Mouse (Mus musculus): ENCODE results near the gene Herc3. TPM values are rescaled to one million over a fixed set of nuclear protein-coding genes. Genes with fewer than 3 reads are reported as not detected.

The Herc3 gene
- total and polyA plus RNA-seq, 2 experiments from 2014 or later, result 44.4 to 130 TPM

- Histone ChIP-seq H3K4me3 (ENCODE audit: low read depth, low read length) (no peak overlapping the region), H3K27ac (ENCODE audit: low read depth) (no peak overlapping the region), H3K36me3 (replicated peaks; ENCODE audit: control insufficient read depth, insufficient read depth, low read length) (no peaks in the 10 kb centered on the region), H3K9me3 (replicated peaks; ENCODE audit: control insufficient read depth, low read length) (no peaks in the 10 kb centered on the region), H3K4me2 (ENCODE audit: low read depth, low read length) (no peak overlapping the region), H3K27me3 (ENCODE audit: control insufficient read depth, insufficient read depth, low read length) (no peaks in the 10 kb centered on the region), H3K9ac (replicated peaks; ENCODE audit: low read depth, low read length) (no peak overlapping the region), H3K4me1 (ENCODE audit: control insufficient read depth, insufficient read depth) (no peaks in the 10 kb centered on the region)
- no peak for TF ChIP-seq CTCF (IDR thresholded peaks at IDR 0.05; ENCODE audit: low read depth)
- TF ChIP-seq EP300 (IDR thresholded peaks at IDR 0.05; ENCODE audit: low read depth), result no peak
- 32% methylated on average over 1 of the region's 1 CpGs for WGBS
- no peak for DNase-seq (ENCODE audit: low spot score)
- ATAC-seq (ENCODE audit: insufficient read depth, low read depth), result no peak
Observed at GRCm38 (mm10) chr6:58837917-58838316, 6.7 kb downstream of the Herc3 start.

GRCm38 (mm10) chr6:58841208-58841607 is 9.9 kb downstream of the Herc3 start:
- H3K27ac ChIP-seq (ENCODE audit: low read depth), result no peak overlapping the region
- no peaks in the 10 kb centered on the region for H3K4me1 ChIP-seq (ENCODE audit: control insufficient read depth, insufficient read depth)
- DNase-seq (ENCODE audit: low spot score) (no peak), ATAC-seq (ENCODE audit: insufficient read depth, low read depth) (no peak)
- H3K4me3 ChIP-seq (ENCODE audit: low read depth, low read length), result no peak overlapping the region
- H3K4me2 ChIP-seq (ENCODE audit: low read depth, low read length), result no peak overlapping the region
- 34% methylated on average over 2 of the region's 2 CpGs for WGBS
- H3K9ac ChIP-seq (replicated peaks; ENCODE audit: low read depth, low read length), result no peak overlapping the region
- no peak for TF ChIP-seq EP300 (IDR thresholded peaks at IDR 0.05; ENCODE audit: low read depth)
- no peak for TF ChIP-seq CTCF (IDR thresholded peaks at IDR 0.05; ENCODE audit: low read depth)
- H3K27me3 ChIP-seq (ENCODE audit: control insufficient read depth, insufficient read depth, low read length), result no peaks in the 10 kb centered on the region
- H3K36me3 ChIP-seq (replicated peaks; ENCODE audit: control insufficient read depth, insufficient read depth, low read length), result no peaks in the 10 kb centered on the region
- no peaks in the 10 kb centered on the region for H3K9me3 ChIP-seq (replicated peaks; ENCODE audit: control insufficient read depth, low read length)

GRCm38 (mm10) chr6:58842186-58842585 is 10.9 kb downstream of the Herc3 start:
- H3K36me3 ChIP-seq (replicated peaks; ENCODE audit: control insufficient read depth, insufficient read depth, low read length), result no peaks in the 10 kb centered on the region; the same call in 1 of the 2 replicates
- no peaks in the 10 kb centered on the region for H3K4me1 ChIP-seq (ENCODE audit: control insufficient read depth, insufficient read depth)
- no peak overlapping the region for H3K9ac ChIP-seq (replicated peaks; ENCODE audit: low read depth, low read length)
- TF ChIP-seq EP300 (IDR thresholded peaks at IDR 0.05; ENCODE audit: low read depth) (no peak), CTCF (IDR thresholded peaks at IDR 0.05; ENCODE audit: low read depth) (no peak)
- DNase-seq (ENCODE audit: low spot score) (no peak), ATAC-seq (ENCODE audit: insufficient read depth, low read depth) (no peak)
- WGBS, result 50% methylated on average over 2 of the region's 2 CpGs
- H3K27me3 ChIP-seq (ENCODE audit: control insufficient read depth, insufficient read depth, low read length), result no peaks in the 10 kb centered on the region
- no peaks in the 10 kb centered on the region for H3K9me3 ChIP-seq (replicated peaks; ENCODE audit: control insufficient read depth, low read length)
- no peak overlapping the region for H3K27ac ChIP-seq (ENCODE audit: low read depth)
- no peak overlapping the region for H3K4me2 ChIP-seq (ENCODE audit: low read depth, low read length)
- no peak overlapping the region for H3K4me3 ChIP-seq (ENCODE audit: low read depth, low read length)

GRCm38 (mm10) chr6:58843580-58843979 is 12.3 kb downstream of the Herc3 start:
- no peak for ATAC-seq (ENCODE audit: insufficient read depth, low read depth)
- Histone ChIP-seq H3K36me3 (replicated peaks; ENCODE audit: control insufficient read depth, insufficient read depth, low read length) (no peaks in the 10 kb centered on the region; the same call in 1 of the 2 replicates), H3K4me1 (ENCODE audit: control insufficient read depth, insufficient read depth) (no peaks in the 10 kb centered on the region), H3K27me3 (ENCODE audit: control insufficient read depth, insufficient read depth, low read length) (no peaks in the 10 kb centered on the region), H3K4me3 (ENCODE audit: low read depth, low read length) (no peak overlapping the region), H3K4me2 (ENCODE audit: low read depth, low read length) (no peak overlapping the region), H3K9ac (replicated peaks; ENCODE audit: low read depth, low read length) (no peak overlapping the region), H3K27ac (ENCODE audit: low read depth) (no peak overlapping the region), H3K9me3 (replicated peaks; ENCODE audit: control insufficient read depth, low read length) (no peaks in the 10 kb centered on the region)
- TF ChIP-seq CTCF (IDR thresholded peaks at IDR 0.05; ENCODE audit: low read depth), result no peak
- no peak for TF ChIP-seq EP300 (IDR thresholded peaks at IDR 0.05; ENCODE audit: low read depth)
- no peak for DNase-seq (ENCODE audit: low spot score)
- WGBS, result 88% methylated on average over 9 of the region's 9 CpGs

- H3K4me3 ChIP-seq (ENCODE audit: low read depth, low read length), result no peak overlapping the region
- no peak for ATAC-seq (ENCODE audit: insufficient read depth, low read depth)
- no peaks in the 10 kb centered on the region for H3K4me1 ChIP-seq (ENCODE audit: control insufficient read depth, insufficient read depth)
- H3K4me2 ChIP-seq (ENCODE audit: low read depth, low read length), result no peak overlapping the region
- no peak for DNase-seq (ENCODE audit: low spot score)
- H3K36me3 ChIP-seq (replicated peaks; ENCODE audit: control insufficient read depth, insufficient read depth, low read length), result peaks cover under 1% of the 10 kb centered on the region; the same call in 1 of the 2 replicates
- no peak overlapping the region for H3K27ac ChIP-seq (ENCODE audit: low read depth)
- WGBS, result 85% methylated on average over 8 of the region's 8 CpGs
- H3K27me3 ChIP-seq (ENCODE audit: control insufficient read depth, insufficient read depth, low read length), result no peaks in the 10 kb centered on the region
- TF ChIP-seq CTCF (IDR thresholded peaks at IDR 0.05; ENCODE audit: low read depth) (no peak), EP300 (IDR thresholded peaks at IDR 0.05; ENCODE audit: low read depth) (no peak)
- no peaks in the 10 kb centered on the region for H3K9me3 ChIP-seq (replicated peaks; ENCODE audit: control insufficient read depth, low read length)
- no peak overlapping the region for H3K9ac ChIP-seq (replicated peaks; ENCODE audit: low read depth, low read length)
Observed at GRCm38 (mm10) chr6:58844188-58844822, 13.0 kb downstream of the Herc3 start.
